Mouse (Mus musculus) limb, embryonic 11.5 days (tissue): ENCODE measurements at regions not wholly inside any gene's neighbourhood (a gene's known extent, or its start where the extent isn't known, plus 50 kb on each side); places are given as distances from the start of the nearest gene placed in this dataset.
A peak's percentile ranks its signal among the peaks of the same experiment; 100 is the strongest.

Experiments used
- ATAC-seq: fragments of 200-750 bp; cut with Nextera tagmentation; 2 replicates; pipeline ENCODE4 v1.8.0; 2017; ENCODE audit warnings: low read depth; ENCODE audit not compliant: insufficient number of reproducible peaks, low FRiP score, low TSS enrichment
- DNase-seq: peaks from one replicate; pipeline ENCODE4 v3.0.0-alpha.2; 2015; ENCODE audit warnings: low spot score
- H3K27ac ChIP-seq: fragments of 300-500 bp; sonication (generic); replicated peaks from 2 replicates; pipeline ENCODE4 v1.5.1; 2014; ENCODE audit warnings: low read depth, mild to moderate bottlenecking, low read length
- H3K27me3 ChIP-seq: fragments of 300-500 bp; sonication (generic); 2 replicates; pipeline ENCODE4 v1.6.1; 2014; ENCODE audit warnings: mild to moderate bottlenecking, low read length, mixed read lengths; ENCODE audit not compliant: control insufficient read depth, insufficient read depth
- H3K36me3 ChIP-seq: fragments of 300-500 bp; sonication (generic); 2 replicates; pipeline ENCODE4 v1.6.1; 2014; ENCODE audit warnings: mild to moderate bottlenecking, low read length, moderate library complexity, mixed read lengths; ENCODE audit not compliant: control insufficient read depth, insufficient read depth
- H3K4me1 ChIP-seq: fragments of 300-500 bp; sonication (generic); 2 replicates; pipeline ENCODE4 v1.6.1; 2014; ENCODE audit warnings: low read length, mixed read lengths; ENCODE audit not compliant: control insufficient read depth, insufficient read depth
- H3K4me2 ChIP-seq: fragments of 300-500 bp; sonication (generic); 2 replicates; pipeline ENCODE4 v1.6.1; 2014; ENCODE audit warnings: low read depth, mild to moderate bottlenecking, moderate library complexity; ENCODE audit not compliant: severe bottlenecking
- H3K4me3 ChIP-seq: fragments of 300-500 bp; sonication (generic); 2 replicates; pipeline ENCODE4 v1.5.1; 2014; ENCODE audit warnings: low read depth, low read length
- H3K9ac ChIP-seq: fragments of 300-500 bp; sonication (generic); 2 replicates; pipeline ENCODE4 v1.6.1; 2014; ENCODE audit warnings: mild to moderate bottlenecking, low read length
- H3K9me3 ChIP-seq: fragments of 300-500 bp; sonication (generic); 2 replicates; pipeline ENCODE4 v1.6.1; 2016; ENCODE audit warnings: low read length; ENCODE audit not compliant: control insufficient read depth
- whole genome bisulfite sequencing: fragments of 180-500 bp; shearing (Covaris S2); extraction: QIAGEN DNeasy Blood & Tissue Kit; methylation state at CpG from one replicate; pipeline ENCODE4 v1.1.7; 2014; 5-methylcytosine and 5-hydroxymethylcytosine counted together

DNA sequence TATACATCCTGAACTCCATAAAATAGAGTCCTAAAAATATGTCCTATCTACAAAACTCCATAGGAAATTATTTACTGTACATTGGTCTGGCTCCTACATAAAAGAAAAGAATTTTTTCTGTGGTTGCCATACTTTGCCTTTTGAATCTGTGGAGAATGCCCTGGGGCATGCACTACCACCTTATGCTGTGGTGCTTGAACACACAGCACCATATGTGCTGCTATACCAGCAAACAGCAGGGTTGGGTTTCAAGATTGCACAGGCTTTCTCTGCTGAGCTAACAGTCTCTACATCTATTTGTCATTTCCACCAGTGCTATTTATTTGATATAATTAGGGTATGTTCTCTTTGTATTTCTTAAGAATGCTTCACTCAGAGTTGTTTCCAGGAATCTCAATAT, 1552.2 kb downstream of the Efnb2 start:
- Histone ChIP-seq H3K27me3 (no peaks in the 10 kb centered on the region), H3K4me2 (no peak overlapping the region), H3K9me3 (no peaks in the 10 kb centered on the region), H3K9ac (no peak overlapping the region), H3K4me3 (no peak overlapping the region), H3K27ac (no peak overlapping the region), H3K36me3 (no peaks in the 10 kb centered on the region), H3K4me1 (no peaks in the 10 kb centered on the region)
- ATAC-seq (no peak), DNase-seq (no peak)

DNA sequence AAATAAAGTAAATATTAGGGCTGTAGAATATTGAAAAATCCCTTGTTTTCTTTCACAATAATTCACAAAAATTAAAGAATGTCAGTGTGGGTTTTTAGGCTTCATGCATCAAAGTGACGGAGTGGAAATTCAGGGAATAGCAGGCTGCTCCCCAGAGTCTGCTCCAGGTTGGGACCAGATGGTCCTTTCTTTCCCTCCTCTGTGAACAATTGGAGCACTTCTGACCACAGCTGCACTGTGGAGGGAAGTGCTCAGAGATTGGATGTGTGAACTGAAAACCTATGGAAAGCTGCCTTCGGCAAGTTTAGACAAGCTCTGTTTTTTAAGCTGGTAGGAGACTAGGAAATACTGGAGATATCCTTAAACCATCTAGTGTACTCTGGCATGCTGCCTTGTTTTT, 1563.5 kb downstream of the Efnb2 start:
- 44% methylated on average over 2 of the region's 2 CpGs for WGBS
- no peak overlapping the region for H3K4me3 ChIP-seq
- no peak overlapping the region for H3K9ac ChIP-seq
- H3K27me3 ChIP-seq, result no peaks in the 10 kb centered on the region
- H3K4me1 ChIP-seq, result no peaks in the 10 kb centered on the region
- H3K9me3 ChIP-seq, result no peaks in the 10 kb centered on the region
- H3K36me3 ChIP-seq, result no peaks in the 10 kb centered on the region
- peak; percentile 54; the same call in 1 of the 2 replicates for ATAC-seq
- peak; percentile 55 for DNase-seq
- no peak overlapping the region for H3K4me2 ChIP-seq
- no peak overlapping the region for H3K27ac ChIP-seq

- ATAC-seq (no peak), DNase-seq (peak; percentile 27)
- H3K36me3 ChIP-seq, result no peaks in the 10 kb centered on the region
- no peak overlapping the region for H3K4me2 ChIP-seq
- H3K9me3 ChIP-seq, result no peaks in the 10 kb centered on the region
- 31% methylated on average over 2 of the region's 2 CpGs for WGBS
- no peak overlapping the region for H3K27ac ChIP-seq
- H3K9ac ChIP-seq, result no peak overlapping the region
- H3K4me3 ChIP-seq, result no peak overlapping the region
- no peaks in the 10 kb centered on the region for H3K4me1 ChIP-seq
- H3K27me3 ChIP-seq, result no peaks in the 10 kb centered on the region
These were observed 1568.2 kb downstream of the Efnb2 start for GRCm38 (mm10) chr8:7092831-7093230.

DNA sequence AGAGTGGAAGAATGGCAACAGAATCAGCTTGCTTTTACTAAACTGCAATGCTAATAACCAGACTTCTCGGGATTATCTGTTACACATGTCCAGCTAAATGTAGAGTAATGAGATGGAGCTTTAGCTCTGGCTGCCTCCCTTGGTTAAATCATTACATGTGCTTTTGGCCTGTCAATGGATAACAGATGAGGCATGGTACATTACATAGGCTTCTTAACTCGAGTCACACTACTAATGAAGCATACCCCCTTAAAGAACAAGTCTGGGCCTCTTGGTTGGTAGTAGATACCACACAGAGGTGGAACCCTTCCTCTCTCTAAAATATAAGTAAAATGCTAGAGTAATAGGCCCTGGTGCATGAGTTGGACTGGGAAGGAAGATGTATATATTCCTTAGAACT, 1572.9 kb downstream of the Efnb2 start:
- Histone ChIP-seq H3K27ac (no peak overlapping the region), H3K27me3 (no peaks in the 10 kb centered on the region), H3K36me3 (no peaks in the 10 kb centered on the region), H3K4me2 (no peak overlapping the region), H3K4me1 (no peaks in the 10 kb centered on the region), H3K9ac (no peak overlapping the region), H3K4me3 (no peak overlapping the region), H3K9me3 (no peaks in the 10 kb centered on the region)
- ATAC-seq (no peak), DNase-seq (no peak)
- WGBS, result 25% methylated on average over 2 of the region's 2 CpGs

- no peak overlapping the region for H3K4me3 ChIP-seq
- 91% methylated on average over 4 of the region's 4 CpGs for WGBS
- DNase-seq (no peak), ATAC-seq (no peak)
- H3K27me3 ChIP-seq, result no peaks in the 10 kb centered on the region
- H3K4me1 ChIP-seq, result no peaks in the 10 kb centered on the region
- no peaks in the 10 kb centered on the region for H3K36me3 ChIP-seq
- H3K9ac ChIP-seq, result no peak overlapping the region
- no peak overlapping the region for H3K27ac ChIP-seq
- no peak overlapping the region for H3K4me2 ChIP-seq
- no peaks in the 10 kb centered on the region for H3K9me3 ChIP-seq
These were observed 1600.8 kb downstream of the Efnb2 start for GRCm38 (mm10) chr8:7060255-7060656.

DNA sequence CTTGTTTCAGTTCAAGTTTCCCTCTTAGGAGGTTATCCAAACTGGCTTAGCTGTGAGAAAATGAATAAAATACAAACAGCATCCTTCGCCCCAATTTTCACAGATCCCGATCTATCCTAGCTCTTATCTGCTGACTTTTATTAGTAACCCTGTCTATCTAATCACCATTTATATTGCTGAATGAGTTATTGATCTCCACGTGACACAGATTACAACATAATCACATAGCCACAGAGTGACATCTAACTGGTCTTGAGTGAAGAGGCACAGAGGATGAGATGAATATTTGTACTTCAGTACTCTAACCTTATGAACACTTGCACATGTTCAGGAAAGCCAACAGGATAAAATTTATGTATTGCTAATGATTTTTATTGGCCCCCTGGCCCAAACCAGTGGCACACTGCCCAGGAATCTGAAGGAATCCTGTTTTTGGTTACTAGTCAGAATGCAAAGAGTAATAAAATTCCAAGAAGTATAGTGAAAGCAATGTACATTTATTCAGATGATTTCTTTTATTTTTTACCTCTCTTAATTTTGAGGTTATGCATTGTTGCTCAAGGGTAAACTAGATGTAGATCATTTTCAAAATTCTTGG, 1634.7 kb downstream of the Efnb2 start:
- Histone ChIP-seq H3K27ac (no peak overlapping the region), H3K36me3 (no peaks in the 10 kb centered on the region), H3K4me2 (no peak overlapping the region), H3K4me1 (no peaks in the 10 kb centered on the region), H3K27me3 (no peaks in the 10 kb centered on the region), H3K4me3 (no peak overlapping the region), H3K9ac (no peak overlapping the region), H3K9me3 (no peaks in the 10 kb centered on the region)
- no peak for DNase-seq
- ATAC-seq, result no peak
- WGBS, result 77% methylated on average over 3 of the region's 3 CpGs

DNA sequence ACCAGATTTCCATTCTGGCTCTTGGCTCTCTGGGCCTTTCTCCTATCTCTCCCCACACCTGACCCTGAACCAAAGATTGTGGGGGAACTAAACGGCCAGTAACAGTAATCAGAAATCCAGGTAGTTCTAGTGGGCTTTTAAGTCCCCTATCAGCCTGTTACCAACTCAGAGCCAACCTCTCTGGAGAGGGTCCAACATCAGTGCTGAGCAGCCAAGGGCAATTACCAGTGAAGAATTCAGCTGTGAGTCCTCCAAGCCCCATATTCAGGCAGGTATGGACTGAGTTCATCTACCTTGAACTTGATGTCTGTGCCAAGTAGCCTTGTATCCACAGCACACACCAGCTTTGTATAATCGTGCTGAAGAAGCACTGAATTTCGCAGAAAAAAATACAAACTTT, 1636.7 kb downstream of the Efnb2 start:
- no peaks in the 10 kb centered on the region for H3K27me3 ChIP-seq
- H3K36me3 ChIP-seq, result no peaks in the 10 kb centered on the region
- H3K9ac ChIP-seq, result no peak overlapping the region
- H3K27ac ChIP-seq, result no peak overlapping the region
- H3K4me2 ChIP-seq, result no peak overlapping the region
- H3K4me3 ChIP-seq, result no peak overlapping the region
- no peaks in the 10 kb centered on the region for H3K9me3 ChIP-seq
- H3K4me1 ChIP-seq, result no peaks in the 10 kb centered on the region
- ATAC-seq, result no peak
- no peak for DNase-seq
- 86% methylated on average over 3 of the region's 3 CpGs for WGBS

DNA sequence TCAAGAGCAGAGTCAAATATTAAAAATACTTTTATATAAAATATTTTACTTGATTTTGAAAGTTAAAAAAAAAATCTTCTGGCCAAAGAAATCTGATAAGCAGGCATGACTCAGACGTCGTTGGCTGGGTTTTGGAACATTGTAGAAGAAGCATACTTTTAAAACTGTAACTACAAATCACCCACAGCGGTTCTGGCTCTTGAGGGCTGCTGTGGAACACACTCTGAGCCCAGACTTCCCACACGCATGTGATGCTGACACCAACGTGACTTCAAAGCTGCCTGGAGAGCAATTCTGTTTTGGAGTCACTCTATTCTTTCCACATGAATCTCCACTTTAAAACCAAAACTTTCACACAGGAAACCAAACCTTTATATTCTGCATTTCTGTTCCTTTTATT, 1649.2 kb downstream of the Efnb2 start:
- Histone ChIP-seq H3K4me2 (no peak overlapping the region), H3K27me3 (no peaks in the 10 kb centered on the region), H3K9ac (no peak overlapping the region), H3K4me1 (no peaks in the 10 kb centered on the region), H3K9me3 (no peaks in the 10 kb centered on the region), H3K4me3 (no peak overlapping the region), H3K36me3 (no peaks in the 10 kb centered on the region), H3K27ac (no peak overlapping the region)
- no peak for ATAC-seq
- DNase-seq, result no peak
- WGBS, result 49% methylated on average over 5 of the region's 5 CpGs

DNA sequence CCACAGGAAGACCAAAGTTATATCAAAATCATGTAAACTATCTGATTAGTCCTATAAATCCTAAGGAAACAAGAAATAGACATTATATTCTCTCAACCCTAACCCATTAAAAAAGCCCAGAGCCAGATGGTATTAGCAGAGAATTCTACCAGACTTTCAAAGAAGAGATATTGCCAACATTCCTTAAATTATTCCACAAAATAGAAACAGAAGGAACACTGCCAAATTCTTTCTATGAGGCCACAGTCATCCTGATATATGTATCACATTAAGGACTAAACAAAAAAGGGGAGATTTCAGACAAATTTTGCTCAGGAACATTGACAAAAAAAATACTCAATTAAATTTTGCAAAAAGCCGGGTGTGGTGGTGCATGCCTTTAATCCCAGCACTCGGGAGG, 1669.5 kb downstream of the Efnb2 start:
- no peak for DNase-seq

More for the DNA sequence above, 1669.5 kb downstream of the Efnb2 start:
- 90% methylated on average over 2 of the region's 2 CpGs for WGBS
- Histone ChIP-seq H3K27ac (no peak overlapping the region), H3K4me1 (no peaks in the 10 kb centered on the region), H3K9me3 (no peaks in the 10 kb centered on the region), H3K36me3 (no peaks in the 10 kb centered on the region), H3K9ac (no peak overlapping the region), H3K4me2 (no peak overlapping the region), H3K4me3 (no peak overlapping the region), H3K27me3 (no peaks in the 10 kb centered on the region)
- ATAC-seq, result no peak
